Mouse (Mus musculus): ENCODE measurements at regions not wholly inside any gene's neighbourhood (a gene's known extent, or its start where the extent isn't known, plus 50 kb on each side); places are given as distances from the start of the nearest gene placed in this dataset.
"Not testable (repeated sequence)": the region's sequence is repeated elsewhere in the genome, so short reads cannot be mapped to it uniquely, and the experiment has no call there.

DNA sequence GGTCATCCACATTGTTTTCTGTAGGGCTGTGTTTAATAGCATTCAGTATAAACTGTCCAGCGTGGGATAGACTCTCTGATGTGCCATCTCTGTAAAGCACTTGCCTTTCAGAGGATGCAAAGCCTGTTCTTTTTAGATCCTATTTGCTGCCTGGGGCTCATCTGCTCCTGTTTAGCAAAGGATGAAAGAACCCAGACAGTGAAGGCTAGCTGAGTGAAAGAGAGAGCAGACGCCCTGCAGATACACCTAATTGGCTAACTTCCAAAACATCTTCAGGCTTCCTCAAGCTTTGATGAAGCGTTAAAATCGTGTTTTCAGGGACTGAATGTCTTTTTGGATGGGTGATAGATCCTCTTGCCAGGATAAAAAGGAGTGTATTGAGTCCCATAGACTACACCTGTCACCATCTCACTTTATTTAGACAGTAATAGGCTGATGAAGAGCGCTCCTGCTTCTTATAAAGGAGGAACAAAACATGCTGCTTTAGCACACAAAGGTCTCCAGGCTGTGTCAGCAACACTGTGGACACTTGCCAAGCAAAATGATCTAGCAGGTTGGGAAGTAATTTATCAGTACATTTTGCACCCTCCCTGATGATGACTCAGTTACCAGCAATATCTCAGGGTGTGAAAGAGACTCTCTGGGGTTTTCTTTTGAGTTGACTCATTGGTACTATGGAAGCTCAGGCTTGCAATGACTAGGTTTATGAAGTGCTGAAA, 4717.3 kb downstream of the 9330182O14Rik start:
- DNase-seq (ENCODE audit: low spot score): no peak

DNA sequence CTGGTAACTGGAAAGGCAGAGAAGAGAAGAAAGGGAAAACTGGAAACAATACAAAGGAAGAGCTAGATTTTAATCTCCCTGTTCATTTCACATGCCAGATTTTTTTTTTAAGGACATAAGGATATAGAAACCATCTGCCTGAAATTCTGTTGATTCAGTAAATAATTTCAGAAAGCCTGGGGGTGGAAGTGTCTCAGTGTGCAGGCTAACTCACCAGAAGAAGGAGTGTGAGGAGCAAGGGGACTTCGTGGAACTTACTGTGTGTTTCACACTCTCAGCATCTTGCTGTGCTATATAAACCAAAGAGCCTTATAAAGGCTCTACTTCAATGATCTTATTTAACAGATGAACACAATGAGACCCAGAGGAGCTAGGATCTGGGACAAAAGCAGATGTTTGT, 4722.9 kb downstream of the 9330182O14Rik start:
- DNase-seq (ENCODE audit: low spot score): no peak

DNA sequence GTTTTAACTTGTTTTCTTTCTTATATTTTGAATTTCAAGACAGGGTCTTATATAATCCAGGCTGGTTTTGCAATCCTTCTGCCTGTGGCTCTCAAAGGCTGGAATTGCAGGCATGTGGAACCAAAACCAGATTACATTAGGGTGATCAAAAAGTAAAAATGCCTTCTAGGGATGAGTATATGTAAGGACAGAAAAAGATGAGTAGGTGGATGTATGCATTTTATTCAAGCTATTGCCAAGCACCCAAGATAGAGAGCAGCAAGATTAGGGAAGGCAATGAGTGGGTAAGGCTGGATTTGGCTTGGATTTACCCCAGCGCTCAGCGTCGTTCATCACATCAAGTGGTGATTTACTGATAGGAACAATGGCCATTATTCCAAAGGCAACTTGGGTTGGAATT, 4725.2 kb downstream of the 9330182O14Rik start:
- DNase-seq (ENCODE audit: low spot score): no peak

DNA sequence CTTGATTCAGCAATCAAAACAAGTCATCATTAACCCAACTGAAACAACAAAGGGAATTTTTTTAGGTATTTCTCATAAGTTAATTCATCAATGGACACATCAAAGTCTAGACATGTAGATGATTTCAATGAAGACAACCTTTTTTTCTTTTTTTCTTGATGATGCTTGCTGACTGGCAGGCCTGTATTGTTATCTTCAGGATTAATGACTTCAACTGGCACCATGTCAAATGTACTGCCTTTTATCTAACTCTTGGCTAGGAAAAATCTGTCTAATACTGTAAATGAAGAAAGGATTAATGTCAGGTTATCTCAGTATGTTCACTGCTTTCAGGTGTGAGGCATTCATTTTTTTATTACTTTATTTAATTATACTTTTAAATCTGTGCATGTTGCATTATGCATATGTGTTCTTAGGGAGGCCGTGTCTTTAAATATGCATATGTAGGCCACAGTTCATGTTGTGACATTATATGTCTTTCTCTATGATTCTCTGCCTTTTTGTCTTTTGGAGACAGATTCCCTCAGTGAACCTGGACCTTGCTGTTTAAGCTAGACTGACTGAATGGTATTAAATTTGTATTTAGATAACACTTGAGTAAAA, 4726.1 kb downstream of the 9330182O14Rik start:
- no peak for DNase-seq (ENCODE audit: low spot score)

DNA sequence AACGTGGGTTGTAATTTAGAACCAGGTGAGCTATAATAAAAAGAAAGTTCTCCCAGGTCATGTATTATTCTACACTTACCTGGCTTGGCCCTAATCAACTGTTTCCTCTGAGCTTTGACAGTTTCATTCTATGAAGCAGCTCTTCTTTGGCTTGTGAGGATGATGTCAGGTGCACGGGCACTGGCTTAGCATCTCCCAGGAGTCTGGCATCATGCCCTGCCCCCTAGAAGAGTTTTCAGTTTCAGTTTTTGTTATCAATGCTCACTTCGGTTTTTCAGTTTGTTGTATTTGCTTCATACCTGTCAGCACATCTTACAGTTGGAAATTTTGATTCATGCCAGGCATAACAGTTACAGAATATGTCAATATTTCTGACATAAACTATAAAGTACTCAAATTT, 4734.4 kb downstream of the 9330182O14Rik start:
- DNase-seq (ENCODE audit: low spot score): no peak

DNA sequence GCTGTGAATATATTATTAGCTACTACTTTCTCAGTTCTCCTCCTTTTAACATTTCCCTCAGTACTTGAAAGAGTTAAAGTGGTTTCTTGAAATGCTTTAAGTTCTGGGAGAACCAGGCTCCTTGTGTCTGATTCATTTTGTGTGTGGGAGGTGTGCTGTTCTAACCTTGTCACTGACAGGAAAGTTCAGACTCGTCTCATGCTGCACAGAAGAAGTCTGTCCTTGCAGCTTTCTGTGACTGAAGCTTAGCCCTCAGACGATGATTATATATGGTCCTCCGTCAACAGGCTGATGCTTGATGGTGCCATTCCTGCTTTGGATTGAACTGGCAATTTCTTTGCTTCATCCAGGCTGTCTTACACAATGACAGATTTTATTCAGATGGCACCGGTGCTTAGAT, 4734.9 kb downstream of the 9330182O14Rik start:
- peak; percentile 16 for DNase-seq (ENCODE audit: low spot score)

DNA sequence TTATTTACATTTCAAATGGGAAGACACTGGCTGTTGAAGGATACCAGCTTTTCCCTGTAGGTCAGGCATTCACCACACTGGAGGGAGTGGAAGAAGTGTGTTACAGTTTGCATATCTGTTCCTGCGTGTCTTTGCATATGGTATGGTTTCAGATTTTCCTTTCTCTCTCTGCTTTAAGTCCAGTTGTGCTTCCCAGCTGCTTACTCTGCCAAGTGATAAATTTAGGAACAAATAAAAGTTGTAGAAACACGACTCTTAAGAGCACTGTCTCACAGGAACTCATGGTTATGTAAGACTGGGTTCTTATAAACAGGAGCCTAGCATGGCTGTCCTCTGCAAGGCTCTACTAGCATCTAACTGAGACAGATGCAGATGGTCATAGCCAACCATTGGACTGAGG, 4735.5 kb downstream of the 9330182O14Rik start:
- no peak for DNase-seq (ENCODE audit: low spot score)

DNA sequence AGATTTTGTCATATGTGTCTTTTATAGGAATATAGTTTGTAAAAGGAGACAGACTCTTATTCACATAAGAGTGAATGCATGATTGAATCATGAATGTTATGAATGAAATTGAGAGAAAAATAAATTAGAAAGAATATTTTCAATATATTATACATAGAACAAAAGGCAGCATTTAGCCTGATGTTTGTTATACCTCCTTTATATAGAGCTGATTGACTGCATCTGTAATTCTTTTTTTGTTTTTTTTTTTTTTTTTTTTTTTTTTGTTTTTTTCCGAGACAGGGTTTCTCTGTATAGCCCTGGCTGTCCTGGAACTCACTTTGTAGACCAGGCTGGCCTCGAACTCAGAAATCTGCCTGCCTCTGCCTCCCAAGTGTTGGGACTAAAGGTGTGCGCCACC, 4736.8 kb downstream of the 9330182O14Rik start:
- not testable (repeated sequence) for DNase-seq (ENCODE audit: low spot score)

DNA sequence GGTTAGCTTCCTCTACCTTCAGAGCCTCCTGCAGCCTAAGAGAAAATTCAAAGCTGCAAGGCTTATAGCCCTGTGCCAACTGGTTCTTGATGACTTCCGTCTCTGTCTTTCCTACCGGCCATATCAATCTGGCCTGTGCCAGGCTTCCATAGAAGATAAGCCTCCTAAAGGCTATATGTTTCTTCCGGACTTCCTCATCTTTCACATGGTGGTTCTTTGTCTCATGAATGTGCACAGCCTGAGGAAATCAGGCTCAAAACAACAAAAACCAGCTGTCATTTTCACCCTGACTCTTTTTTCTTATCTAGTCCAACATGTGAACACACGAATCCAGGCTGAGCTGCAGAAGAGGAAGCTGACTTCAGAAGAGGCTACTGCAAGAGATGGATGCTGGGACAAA, 4748.1 kb downstream of the 9330182O14Rik start:
- no peak for DNase-seq (ENCODE audit: low spot score)

DNA sequence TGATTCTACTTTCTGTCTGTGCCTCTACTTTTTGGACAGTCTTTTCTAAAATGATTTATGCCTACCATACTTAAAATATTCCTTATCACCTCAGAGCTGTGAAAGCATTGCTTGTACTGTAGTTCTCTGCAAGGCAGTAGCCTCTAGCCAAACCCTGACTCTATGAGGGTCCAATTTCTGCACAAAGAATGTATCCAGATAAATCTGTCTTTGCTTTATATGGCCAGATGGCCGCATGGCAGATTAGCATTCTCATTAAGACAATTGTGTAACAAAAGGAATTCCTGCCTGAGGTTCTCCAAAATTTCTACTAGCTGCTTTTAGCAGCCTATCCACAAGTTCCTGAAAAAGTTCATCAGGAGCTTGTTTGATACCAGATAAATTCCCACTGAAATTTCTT, 4757.4 kb downstream of the 9330182O14Rik start:
- no peak for DNase-seq (ENCODE audit: low spot score)

DNA sequence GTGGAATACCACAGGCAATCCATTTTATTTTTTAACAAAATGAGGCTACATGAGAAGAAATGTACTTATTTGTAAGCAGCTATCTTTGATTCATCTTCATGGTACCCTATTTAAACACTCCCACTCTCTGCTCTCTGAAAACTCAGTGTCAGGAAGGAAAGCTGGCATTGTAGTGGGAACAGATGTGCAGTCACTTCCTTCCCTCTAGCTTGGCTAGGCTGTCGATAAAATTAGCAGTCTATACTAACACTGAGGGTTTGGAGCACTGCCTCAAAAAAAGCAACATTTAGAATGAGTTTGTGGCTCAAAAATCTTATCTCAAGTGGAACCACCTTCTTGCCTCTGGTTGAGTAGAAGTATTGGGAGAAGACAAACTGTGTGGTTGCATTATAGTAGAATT, 4762.1 kb downstream of the 9330182O14Rik start:
- peak; percentile 41 for DNase-seq (ENCODE audit: low spot score)

DNA sequence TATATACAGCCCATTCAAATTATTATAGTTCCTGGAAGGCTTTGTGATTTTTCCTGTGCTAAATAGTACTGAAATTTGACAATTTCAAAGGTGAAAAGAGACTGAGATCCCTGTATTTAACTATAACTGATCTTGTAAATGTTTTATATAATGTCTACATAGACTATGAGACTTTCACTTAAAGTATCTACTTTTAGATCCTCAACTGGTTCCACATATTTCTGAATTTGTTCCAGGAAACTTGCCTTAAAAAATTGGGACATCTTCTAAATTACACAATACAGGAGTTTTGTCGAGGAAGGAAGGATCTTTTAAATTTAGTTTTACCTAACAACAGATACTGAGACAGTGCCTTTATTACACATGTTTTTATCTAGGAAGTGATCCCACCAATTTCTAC, 4763.4 kb downstream of the 9330182O14Rik start:
- no peak for DNase-seq (ENCODE audit: low spot score)

DNA sequence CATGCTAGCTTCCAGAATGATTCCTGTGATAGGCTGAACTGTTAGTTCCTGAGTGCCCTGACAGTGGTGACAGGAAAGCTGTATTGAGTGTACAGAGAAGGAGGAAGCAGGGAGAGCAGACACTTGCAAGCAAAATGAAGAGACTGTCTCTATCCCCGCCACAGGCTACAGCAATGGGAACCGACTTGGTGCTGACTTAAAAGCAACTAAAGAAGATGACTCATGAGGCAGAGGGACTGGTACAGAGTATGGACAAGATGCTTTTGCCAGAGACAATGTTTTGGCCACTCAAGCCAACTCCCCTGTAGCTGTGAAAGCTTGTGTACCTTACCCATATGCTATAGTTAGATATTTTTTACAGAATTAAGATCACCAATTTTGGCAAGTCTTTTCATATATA, 4773.0 kb downstream of the 9330182O14Rik start:
- no peak for DNase-seq (ENCODE audit: low spot score)

DNA sequence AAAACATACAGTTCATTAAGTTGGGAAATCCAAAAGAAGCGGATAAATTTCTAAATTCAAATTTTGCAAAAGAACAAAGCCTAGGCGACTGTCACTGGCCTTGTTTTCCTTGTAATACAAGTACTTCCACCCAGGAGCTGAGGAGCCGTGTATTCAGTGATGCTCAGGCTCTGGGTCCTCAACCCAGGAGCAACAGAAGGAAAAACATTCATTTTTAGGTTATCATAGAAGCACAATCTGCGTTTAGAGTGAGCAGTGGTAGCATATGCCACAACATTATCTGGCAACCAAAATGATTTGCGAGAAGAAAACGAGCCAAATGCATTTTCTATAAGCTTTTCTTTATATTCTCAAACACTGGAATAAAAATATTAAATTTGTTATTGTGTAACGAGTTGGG, 4779.3 kb downstream of the 9330182O14Rik start:
- DNase-seq (ENCODE audit: low spot score): no peak

DNA sequence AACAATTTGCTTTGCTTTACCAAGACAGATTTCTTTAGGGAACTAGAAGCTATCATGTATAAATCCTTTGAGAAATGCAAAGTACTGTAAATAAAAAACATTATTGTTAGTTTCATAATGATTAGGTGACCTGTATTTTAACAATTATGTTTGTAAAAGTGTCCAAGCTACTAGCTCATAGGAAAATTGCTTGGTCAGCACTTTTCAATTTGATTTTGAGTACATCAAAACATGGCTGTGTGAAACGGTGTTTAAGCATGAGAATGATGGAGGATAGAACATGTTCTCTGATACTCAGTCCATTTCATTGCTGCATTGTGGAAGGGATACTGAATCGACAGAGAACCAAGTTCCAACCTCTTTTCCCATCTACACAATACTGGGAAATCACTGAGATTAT, 4780.8 kb downstream of the 9330182O14Rik start:
- DNase-seq (ENCODE audit: low spot score): no peak

DNA sequence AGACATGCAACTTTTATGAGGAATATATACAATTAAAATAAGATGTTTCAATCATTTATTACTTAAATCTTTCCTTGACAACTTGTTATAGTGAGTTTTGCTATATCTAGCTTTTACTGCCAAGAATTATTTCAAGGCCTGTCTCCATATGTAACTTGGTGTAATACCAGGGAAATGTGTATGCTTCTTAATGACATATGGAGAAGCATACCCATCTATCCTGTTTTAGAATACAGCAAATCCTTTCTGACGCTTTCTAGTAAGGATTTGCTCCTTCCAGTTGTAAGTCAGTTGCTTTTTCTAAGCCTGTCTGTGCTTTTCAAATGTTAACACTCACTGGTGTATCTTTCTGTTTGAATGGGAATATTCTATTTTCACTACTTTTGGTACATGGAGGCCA, 4782.3 kb downstream of the 9330182O14Rik start:
- DNase-seq (ENCODE audit: low spot score): no peak

DNA sequence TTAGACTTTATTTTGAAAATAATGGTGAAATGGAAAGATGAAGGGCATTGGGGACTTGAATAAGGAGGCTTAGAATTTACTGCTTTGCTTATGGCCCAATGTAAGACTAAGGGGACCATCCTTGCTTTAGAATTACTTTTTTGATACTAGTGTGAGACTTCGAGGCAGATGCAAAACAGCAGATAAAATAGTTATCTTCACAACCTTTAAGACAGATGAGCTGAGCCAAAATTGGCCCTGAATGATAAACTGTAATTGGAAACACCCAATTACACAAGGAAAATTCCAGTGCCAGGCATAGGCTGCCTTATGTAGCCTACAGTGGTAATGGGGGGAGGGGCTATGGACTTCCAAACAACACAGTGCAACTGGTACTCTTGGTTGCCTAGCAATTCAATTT, 4790.5 kb downstream of the 9330182O14Rik start:
- DNase-seq (ENCODE audit: low spot score): no peak

DNA sequence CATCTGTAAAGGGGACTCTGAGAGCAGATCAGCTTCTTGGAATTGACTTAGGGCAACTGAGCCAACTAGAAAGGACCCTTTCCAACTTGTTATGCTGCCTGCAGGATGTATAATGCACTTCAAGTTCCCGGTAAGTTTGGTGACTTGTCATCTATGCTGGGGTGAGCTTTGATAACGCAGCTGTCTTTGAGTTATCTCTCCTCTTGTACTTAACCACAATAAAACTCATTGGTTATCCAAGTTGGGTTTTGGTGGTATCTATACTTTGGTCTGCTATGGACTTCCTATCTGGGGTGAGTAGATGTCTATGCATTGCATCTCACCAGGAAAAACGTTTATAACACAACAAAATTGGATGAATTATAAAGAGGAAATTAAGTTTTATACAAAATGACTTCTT, 4792.9 kb downstream of the 9330182O14Rik start:
- DNase-seq (ENCODE audit: low spot score): no peak

DNA sequence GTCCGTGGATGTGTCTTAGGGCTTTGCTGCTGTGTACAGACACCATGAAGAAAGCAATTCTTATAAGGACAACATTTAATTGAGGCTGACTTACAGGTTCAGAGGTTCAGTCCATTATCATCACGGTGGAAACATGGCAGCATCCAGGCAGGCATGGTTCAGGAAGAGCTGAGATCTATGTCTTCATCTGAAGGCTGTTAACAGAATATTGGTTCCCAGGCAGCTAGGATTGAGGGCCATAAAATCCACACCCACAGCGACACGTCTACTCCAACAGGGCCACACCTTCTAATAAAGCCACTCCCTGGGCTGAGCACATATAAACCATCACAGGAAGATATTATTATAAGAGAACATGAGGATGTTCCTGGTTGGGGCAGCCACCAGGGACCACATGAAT, 4814.5 kb downstream of the 9330182O14Rik start:
- no peak for DNase-seq (ENCODE audit: low spot score)

DNA sequence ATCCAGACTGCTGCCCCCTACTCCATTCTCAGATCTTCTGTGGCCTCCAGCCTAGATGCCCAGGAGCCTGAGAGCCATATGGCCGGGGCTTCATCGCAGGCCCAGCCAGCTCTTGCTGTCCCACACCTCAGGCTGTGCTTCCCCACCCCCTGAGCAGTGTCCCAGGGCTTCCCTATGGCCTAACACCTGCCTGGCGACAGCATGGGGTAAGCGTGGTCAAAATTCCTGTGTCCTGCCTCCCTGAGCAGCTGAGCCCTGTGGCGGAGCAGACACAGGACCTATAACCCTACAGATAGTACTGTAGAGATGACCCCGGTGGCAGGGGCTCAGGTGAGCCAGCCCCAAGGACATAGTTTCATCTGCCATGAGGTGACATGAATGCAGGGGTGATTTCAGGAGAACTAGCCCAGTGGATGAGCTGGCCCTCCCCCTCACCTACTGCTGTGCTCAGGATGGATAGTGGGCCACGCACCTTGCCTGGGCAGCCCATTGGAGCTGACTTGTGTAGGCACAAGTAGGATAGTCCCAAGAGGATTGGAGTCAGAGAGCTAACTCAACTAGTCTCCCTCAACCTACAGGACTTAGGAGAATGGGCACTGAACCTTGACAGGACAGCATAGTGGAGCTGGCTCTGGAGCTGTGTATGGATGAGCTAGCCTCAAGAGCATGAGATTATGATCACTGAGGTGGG, 4816.9 kb downstream of the 9330182O14Rik start:
- DNase-seq (ENCODE audit: low spot score): no peak
